Mouse (Mus musculus) stomach, postnatal 0 days (tissue): ENCODE measurements around the gene Cd300lg.

ENCODE experiments used
- CTCF ChIP-seq: IDR thresholded peaks from 2 replicates; pipeline ENCODE4 v1.5.1; 2016; ENCODE audit warnings: antibody characterized with exemption, low read depth, mild to moderate bottlenecking, moderate library complexity
- EP300 ChIP-seq: optimal IDR thresholded peaks from 2 replicates; pipeline ENCODE3; 2016; ENCODE audit warnings: antibody characterized with exemption

DNA sequence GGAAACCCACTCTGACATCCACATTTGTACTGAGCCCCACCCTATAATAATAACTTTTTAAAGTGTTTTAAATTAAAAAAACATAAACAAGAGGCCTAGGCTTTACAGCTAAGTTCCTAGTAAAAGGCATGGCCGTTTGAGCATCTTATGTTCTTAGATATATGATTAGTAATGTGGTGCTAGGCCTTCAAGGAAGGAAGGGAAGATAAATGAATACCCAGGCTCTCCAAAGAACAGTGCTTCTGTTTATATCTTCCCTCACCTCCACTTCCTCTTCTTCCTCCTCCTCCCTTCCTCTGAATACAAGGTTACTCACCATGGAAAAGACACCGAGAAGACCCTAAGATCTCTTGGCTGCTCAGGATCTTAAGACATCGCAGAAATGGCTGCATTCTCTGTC lies 49.5 kb upstream of the Cd300lg start:
- TF ChIP-seq CTCF (no peak), EP300 (no peak)
